Mouse (Mus musculus) kidney, adult 2 months (tissue): ENCODE results near the gene Apoa4.

Experiments used
- CTCF ChIP-seq: fragments of 200-500 bp; conservative IDR thresholded peaks from 2 replicates; pipeline ENCODE4 v1.5.1; 2011; ENCODE audit warnings: low read depth, mild to moderate bottlenecking, control low read depth, low read length, moderate library complexity, mixed read lengths; ENCODE audit not compliant: insufficient read depth, insufficient read length
- POLR2A ChIP-seq: fragments of 200-500 bp; IDR thresholded peaks from one replicate; pipeline ENCODE4 v1.6.1; 2011; ENCODE audit warnings: low read depth, low read length, control low read depth

- TF ChIP-seq POLR2A, result no peak
- no peak for TF ChIP-seq CTCF
Observed at GRCm38 (mm10) chr9:46207501-46207869, 33.0 kb upstream of the Apoa4 start.
